Mouse (Mus musculus) midbrain, embryonic 14.5 days (tissue): ENCODE data around the gene Fam170b. TPM values are rescaled to one million over a fixed set of nuclear protein-coding genes. Genes with fewer than 3 reads are reported as not detected.

Experiments
- ATAC-seq: fragments of 200-750 bp; cut with Nextera tagmentation; 2 replicates; pipeline ENCODE4 v1.8.0; 2017; ENCODE audit warnings: moderate number of reproducible peaks, moderate library complexity; ENCODE audit not compliant: low FRiP score, low TSS enrichment
- DNase-seq: peaks from one replicate; pipeline ENCODE4 v3.0.0-alpha.2; 2015
- H3K27ac ChIP-seq: fragments of 300-500 bp; sonication (generic); replicated peaks from 2 replicates; pipeline ENCODE4 v1.5.1; 2014; ENCODE audit warnings: mild to moderate bottlenecking, low read depth, low read length, moderate library complexity
- H3K27me3 ChIP-seq: fragments of 300-500 bp; sonication (generic); 2 replicates; pipeline ENCODE4 v1.6.1; 2014; ENCODE audit warnings: low read length, control low read depth, mixed read lengths; ENCODE audit not compliant: control insufficient read depth, insufficient read depth
- H3K36me3 ChIP-seq: fragments of 300-500 bp; sonication (generic); 2 replicates; pipeline ENCODE4 v1.6.1; 2014; ENCODE audit warnings: low read length, control low read depth; ENCODE audit not compliant: control insufficient read depth, insufficient read depth
- H3K4me1 ChIP-seq: fragments of 300-500 bp; sonication (generic); 2 replicates; pipeline ENCODE4 v1.6.1; 2014; ENCODE audit warnings: mild to moderate bottlenecking, antibody characterized with exemption, low read length, control low read depth; ENCODE audit not compliant: control insufficient read depth, insufficient read depth
- H3K4me2 ChIP-seq: fragments of 300-500 bp; sonication (generic); 2 replicates; pipeline ENCODE4 v1.6.1; 2014; ENCODE audit warnings: mild to moderate bottlenecking, low read length, moderate library complexity
- H3K4me3 ChIP-seq: fragments of 300-500 bp; sonication (generic); replicated peaks from 2 replicates; pipeline ENCODE4 v1.5.1; 2014; ENCODE audit warnings: low read depth, low read length
- H3K9ac ChIP-seq: fragments of 300-500 bp; sonication (generic); replicated peaks from 2 replicates; pipeline ENCODE4 v1.6.1; 2014; ENCODE audit warnings: mild to moderate bottlenecking, low read length, moderate library complexity
- H3K9me3 ChIP-seq: fragments of 300-500 bp; sonication (generic); 2 replicates; pipeline ENCODE4 v1.6.1; 2016; ENCODE audit warnings: low read length, control low read depth, mixed read lengths; ENCODE audit not compliant: control insufficient read depth
- WGBS: fragments of 180-500 bp; shearing (Covaris S2); extraction: QIAGEN DNeasy Blood & Tissue Kit; methylation state at CpG from one replicate; pipeline ENCODE4 v1.1.7; 2014; 5-methylcytosine and 5-hydroxymethylcytosine counted together
- polyA plus RNA-seq: library from polyadenylated mRNA; unstranded; fragments of >200 nt; fragmentation: Nextera tagmentation; extraction: Ambion mirVana; gene quantifications from 2 replicates; pipeline ENCODE4 v1.2.1, GENCODE M21; 2014

Fam170b gene
- polyA plus RNA-seq, 1 experiment from 2014 or later: not detected

DNA sequence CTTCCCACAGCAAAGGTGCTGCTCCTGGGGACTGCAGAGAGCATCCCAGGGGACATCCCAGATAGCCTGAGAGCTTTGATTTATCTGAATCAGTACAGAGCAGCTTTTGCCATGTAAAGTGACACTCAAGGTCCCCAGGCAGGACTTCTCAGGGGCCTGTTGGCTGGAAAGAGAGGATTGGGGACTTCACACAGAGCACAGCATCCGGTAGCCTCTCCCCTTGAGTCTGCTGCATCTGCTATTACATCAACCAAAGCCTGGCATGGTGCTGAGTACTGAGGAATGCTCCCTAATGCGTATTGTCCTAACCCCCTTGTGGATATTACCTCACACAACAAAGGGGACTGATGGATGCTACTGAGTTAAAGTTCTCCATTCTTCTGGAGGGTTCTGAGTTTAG lies 27.9 kb downstream of the Fam170b start:
- Histone ChIP-seq H3K4me3 (no peak overlapping the region), H3K27me3 (no peaks in the 10 kb centered on the region; the same call in 1 of the 2 replicates), H3K4me2 (no peak overlapping the region), H3K4me1 (no peaks in the 10 kb centered on the region; the same call in 1 of the 2 replicates), H3K9ac (no peak overlapping the region), H3K27ac (no peak overlapping the region), H3K9me3 (no peaks in the 10 kb centered on the region), H3K36me3 (no peaks in the 10 kb centered on the region)
- WGBS: 43% methylated on average over 2 of the region's 2 CpGs
- DNase-seq (no peak), ATAC-seq (no peak)

DNA sequence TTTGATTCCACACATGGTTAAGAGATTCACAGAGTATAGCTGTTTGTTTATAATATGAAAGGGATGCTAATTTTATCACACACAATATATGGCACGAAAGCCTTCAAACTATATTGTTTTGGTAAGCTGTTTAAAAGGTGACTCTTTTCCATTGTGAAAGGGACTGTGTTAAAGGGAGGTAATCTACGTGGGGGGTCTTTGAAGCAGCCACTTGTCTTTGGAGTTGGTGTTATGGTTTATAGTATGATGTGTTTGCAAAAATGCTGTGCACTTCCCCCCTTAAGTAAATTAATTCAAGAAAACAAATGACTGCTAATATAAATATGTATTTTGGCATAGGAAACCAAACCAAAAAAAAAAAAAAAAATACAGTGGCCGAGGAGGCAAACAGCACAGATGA lies 31.6 kb downstream of the Fam170b start:
- no peak overlapping the region for H3K9ac ChIP-seq
- no peaks in the 10 kb centered on the region for H3K9me3 ChIP-seq
- H3K27ac ChIP-seq: no peak overlapping the region
- no peaks in the 10 kb centered on the region for H3K36me3 ChIP-seq
- no peaks in the 10 kb centered on the region for H3K4me1 ChIP-seq
- no peak for ATAC-seq
- no peak for DNase-seq
- 84% methylated on average over 3 of the region's 3 CpGs for WGBS
- no peak overlapping the region for H3K4me3 ChIP-seq
- no peak overlapping the region for H3K4me2 ChIP-seq
- no peaks in the 10 kb centered on the region for H3K27me3 ChIP-seq

DNA sequence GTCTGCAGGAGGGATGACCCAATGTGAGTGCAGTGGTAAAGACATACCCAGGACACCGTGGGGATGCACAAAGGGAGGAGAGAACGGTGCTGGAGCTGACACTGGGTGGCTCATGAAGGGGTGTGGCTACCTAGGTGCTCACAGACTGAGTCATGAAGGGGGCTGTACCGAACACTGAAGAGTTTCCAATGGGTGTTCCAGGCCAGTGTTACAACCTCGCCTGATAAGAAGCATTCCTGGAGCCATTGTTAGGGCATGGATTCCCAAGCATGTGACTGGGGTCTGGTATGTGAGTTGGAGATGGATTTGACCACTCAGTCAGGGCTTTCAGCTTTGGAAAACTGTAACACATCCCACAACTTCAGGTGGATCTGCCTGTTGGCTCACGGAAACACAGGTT lies 38.2 kb downstream of the Fam170b start:
- 88% methylated on average over 5 of the region's 5 CpGs for WGBS
- DNase-seq: no peak

DNA sequence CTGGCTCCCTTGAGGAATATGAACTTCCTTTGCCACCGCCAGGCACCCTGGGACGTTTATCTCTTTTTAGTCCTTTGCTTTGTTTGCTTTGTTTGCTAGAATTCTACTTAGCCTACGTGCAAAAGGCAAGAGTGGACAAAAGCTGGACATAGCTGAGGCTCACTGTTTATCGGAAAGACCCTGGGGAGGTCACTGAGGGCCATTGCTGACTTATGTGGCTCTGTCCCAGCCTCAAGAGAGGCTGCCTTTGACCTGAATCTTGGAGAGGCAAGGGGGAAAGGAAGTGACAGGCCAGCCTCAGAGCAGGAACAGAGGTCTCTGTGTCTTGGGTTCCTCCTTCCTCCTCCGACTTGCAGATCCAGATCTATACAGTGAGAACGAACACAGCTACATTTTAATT lies 43.8 kb downstream of the Fam170b start:
- no peaks in the 10 kb centered on the region for H3K9me3 ChIP-seq
- ATAC-seq (no peak), DNase-seq (no peak)
- H3K4me1 ChIP-seq: no peaks in the 10 kb centered on the region
- H3K27ac ChIP-seq: no peak overlapping the region
- no peaks in the 10 kb centered on the region for H3K36me3 ChIP-seq
- H3K4me3 ChIP-seq: no peak overlapping the region
- H3K27me3 ChIP-seq: no peaks in the 10 kb centered on the region
- H3K4me2 ChIP-seq: no peak overlapping the region
- H3K9ac ChIP-seq: no peak overlapping the region
- 76% methylated on average over 6 of the region's 6 CpGs for WGBS

More for the DNA sequence above, 38.2 kb downstream of the Fam170b start:
- H3K36me3 ChIP-seq: no peaks in the 10 kb centered on the region
- no peaks in the 10 kb centered on the region for H3K27me3 ChIP-seq
- H3K9ac ChIP-seq: no peak overlapping the region
- no peak overlapping the region for H3K27ac ChIP-seq
- ATAC-seq: no peak
- H3K4me3 ChIP-seq: no peak overlapping the region
- no peak overlapping the region for H3K4me2 ChIP-seq
- no peaks in the 10 kb centered on the region for H3K4me1 ChIP-seq
- no peaks in the 10 kb centered on the region for H3K9me3 ChIP-seq

DNA sequence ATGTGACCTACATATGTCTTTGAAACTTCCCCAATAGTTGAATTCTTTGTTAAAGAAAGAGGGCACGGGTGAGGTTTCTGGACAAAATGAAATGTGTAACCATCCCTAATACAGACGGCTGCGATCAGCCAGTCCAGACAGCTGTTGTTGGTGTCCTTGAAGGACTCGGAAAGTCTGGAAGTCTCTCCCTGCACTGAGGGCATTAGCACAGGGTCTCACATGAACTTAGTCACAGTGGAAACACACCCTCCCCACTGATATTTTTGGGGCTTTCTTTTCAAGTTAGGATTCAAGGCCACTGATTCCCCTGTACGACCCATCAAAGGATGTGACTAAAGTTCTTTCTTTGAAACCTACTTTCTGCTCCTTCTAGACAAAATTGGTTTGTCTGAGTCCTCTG lies 46.6 kb downstream of the Fam170b start:
- no peak overlapping the region for H3K27ac ChIP-seq
- no peaks in the 10 kb centered on the region for H3K36me3 ChIP-seq
- no peak overlapping the region for H3K4me3 ChIP-seq
- 93% methylated on average over 5 of the region's 5 CpGs for WGBS
- DNase-seq (no peak), ATAC-seq (no peak)
- H3K9me3 ChIP-seq: no peaks in the 10 kb centered on the region
- no peaks in the 10 kb centered on the region for H3K27me3 ChIP-seq
- no peaks in the 10 kb centered on the region for H3K4me1 ChIP-seq
- H3K4me2 ChIP-seq: no peak overlapping the region
- no peak overlapping the region for H3K9ac ChIP-seq

DNA sequence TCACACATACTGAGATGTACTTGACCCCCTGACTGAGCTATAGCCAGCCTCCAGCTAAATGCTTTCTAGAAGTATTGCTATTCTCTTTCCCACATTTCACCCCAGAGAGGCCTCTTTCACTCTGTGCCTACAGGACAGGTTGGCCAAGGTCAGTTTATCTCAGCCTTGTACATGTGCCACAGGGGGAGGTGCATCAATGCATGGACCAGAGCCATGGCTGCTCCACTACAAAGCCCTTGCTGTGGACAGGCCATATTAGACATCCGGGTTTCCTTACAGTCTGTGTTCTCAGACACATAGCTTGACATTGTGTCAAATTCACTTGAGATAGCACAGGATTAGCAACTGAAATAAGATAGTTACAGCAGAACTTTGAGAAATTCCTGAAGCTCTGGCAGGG lies 47.9 kb downstream of the Fam170b start:
- H3K9ac ChIP-seq: no peak overlapping the region
- H3K4me3 ChIP-seq: no peak overlapping the region
- H3K9me3 ChIP-seq: no peaks in the 10 kb centered on the region
- H3K36me3 ChIP-seq: no peaks in the 10 kb centered on the region
- no peaks in the 10 kb centered on the region for H3K27me3 ChIP-seq
- no peak overlapping the region for H3K4me2 ChIP-seq
- WGBS: 91% methylated on average over 1 of the region's 1 CpGs
- no peak for ATAC-seq
- no peak for DNase-seq
- H3K4me1 ChIP-seq: no peaks in the 10 kb centered on the region
- H3K27ac ChIP-seq: no peak overlapping the region

Other genes with a start within 250 kb of the Fam170b start
- gene Prrxl1, start 234.6 kb upstream of the Fam170b start, polyA plus RNA-seq: 3.2 and 4.9 TPM in 2 replicates
- not detected in 2 replicates for gene 3425401B19Rik, start 148.7 kb upstream of the Fam170b start, polyA plus RNA-seq
- gene Tmem273, start 48.0 kb upstream of the Fam170b start, polyA plus RNA-seq: 0.33 TPM in 1 of 2 replicates, not detected in the other
- gene Vstm4, start 22.8 kb downstream of the Fam170b start, polyA plus RNA-seq: 2.2 and 7.7 TPM in 2 replicates
- gene Lrrc18, start 157.4 kb downstream of the Fam170b start, polyA plus RNA-seq: 0.45 and 0.51 TPM in 2 replicates